Mouse (Mus musculus) right cerebral cortex, adult 18-20 months (tissue): ENCODE results near the gene Tmem221.

Experiments used
- DNase-seq: peaks from one replicate; pipeline ENCODE4 v3.0.0; 2022; ENCODE audit warnings: mixed read lengths

The Tmem221 gene

DNA sequence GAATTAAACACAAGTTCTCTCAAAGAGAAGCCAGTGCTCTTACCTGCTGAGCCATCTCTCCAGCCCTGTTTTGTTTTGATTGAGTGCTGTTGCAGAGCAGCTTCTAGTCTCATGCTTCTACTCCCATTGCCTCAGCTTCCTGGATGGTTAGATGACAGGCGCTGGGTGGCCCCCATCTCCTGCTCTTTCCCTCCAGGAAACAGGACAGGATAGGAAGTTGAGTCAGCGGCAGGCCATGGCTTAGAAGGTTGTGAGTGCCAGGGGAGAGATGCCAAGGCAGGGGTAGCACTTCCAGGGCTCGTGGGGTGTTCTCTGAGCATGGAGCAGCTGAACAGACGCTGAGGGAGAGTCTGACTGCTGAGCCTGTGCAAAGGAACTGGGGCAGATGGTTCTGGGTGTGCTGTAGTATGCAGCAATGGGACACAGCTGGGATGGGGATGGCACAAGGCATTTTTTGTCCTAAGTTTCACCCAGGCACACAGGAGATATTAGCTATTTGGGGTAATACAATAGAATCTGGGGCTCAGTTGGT lies 19.3 kb upstream of the Tmem221 start:
- no peak for DNase-seq

GRCm38 (mm10) chr8:71575020-71575419 lies 16.3 kb upstream of the Tmem221 start:
- DNase-seq = no peak

DNA sequence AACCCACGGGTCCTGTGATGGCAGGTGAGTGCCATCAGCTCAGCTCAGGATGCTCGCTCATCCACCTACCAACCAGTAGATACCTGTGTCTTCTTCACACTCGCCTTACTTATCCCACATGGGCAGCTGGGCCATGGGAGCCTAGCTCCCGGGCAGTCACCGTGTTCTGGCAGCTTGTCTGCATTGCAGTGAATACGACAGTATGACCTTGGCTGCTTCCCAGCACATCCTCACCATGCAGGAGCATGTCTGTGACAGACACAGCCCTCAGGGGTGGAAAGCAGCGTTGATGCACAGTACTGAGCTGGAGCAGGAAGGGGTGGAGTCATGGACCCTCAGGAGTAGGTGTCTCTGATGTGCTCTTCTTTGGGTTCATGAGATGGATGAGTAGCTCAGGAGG lies 15.8 kb upstream of the Tmem221 start:
- DNase-seq = no peak

DNA sequence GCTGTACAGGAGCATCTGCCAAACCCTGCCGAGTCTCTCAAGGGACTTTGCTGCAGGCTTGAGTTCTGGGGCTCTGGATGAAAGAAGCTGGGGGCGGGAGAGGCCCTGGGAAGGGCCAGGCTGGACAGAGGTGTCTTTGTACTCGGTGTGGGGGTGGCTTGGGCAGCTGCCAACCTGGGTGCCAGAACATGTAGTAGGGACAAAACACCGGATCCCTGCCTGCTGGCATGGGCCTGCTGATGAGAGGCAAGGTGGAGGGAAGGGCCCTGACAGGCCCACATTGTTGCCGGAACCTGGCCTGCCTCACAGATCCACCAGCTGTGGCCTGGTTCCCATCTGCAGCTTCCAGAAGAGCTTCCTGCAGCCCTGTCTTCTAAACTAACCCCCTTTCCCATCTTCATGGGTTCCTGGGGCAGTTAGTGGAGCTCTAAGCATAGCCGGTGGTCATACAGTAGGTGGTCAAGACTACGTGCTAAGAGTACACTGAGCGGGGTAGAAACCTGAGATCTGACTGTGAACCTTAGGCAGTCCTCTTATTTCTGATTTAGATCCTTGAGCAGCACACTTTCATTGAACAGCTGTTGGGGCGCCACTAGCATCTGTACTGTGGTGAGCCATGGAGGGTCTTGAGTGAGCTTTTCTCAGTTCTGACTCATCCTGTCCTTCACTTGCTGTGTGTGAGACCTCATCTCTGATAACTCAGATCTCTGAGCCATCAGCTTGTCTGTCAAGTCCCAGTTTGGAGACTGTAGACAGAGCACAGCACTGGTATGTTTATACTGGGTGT lies 14.4 kb upstream of the Tmem221 start:
- peak; percentile 89 for DNase-seq

- DNase-seq = no peak
Observed at GRCm38 (mm10) chr8:71572077-71572476, 13.4 kb upstream of the Tmem221 start.

DNA sequence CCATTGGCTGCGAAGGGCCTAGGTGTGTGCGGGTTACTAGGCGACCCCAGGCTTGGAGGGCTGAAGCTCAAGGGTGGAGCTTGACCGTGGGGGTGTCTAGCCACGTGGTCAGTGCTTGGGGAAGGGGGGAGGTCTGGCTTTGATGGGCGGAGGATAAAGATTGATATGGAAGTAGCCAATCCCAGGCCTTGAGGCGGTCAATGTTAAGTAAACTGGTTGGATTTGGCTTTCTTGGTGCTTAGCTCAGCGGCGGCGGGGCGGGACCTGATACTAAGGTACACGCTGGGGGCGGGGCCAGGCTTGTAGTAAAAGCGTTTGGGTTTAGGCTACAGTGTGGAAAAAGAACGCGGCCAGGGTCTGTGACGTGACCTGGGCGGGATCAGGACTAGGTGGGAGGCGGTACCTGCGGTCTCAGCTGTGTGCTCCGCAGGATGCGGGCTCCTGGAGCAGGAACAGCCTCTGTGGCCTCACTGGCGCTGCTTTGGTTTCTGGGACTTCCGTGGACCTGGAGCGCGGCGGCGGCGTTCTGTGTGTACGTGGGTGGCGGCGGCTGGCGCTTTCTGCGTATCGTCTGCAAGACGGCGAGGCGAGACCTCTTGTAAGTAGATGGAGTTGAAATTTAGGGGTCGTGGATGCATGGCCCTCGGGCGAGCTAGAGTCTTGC lies 11.8 kb upstream of the Tmem221 start:
- DNase-seq = peak; percentile 98

DNA sequence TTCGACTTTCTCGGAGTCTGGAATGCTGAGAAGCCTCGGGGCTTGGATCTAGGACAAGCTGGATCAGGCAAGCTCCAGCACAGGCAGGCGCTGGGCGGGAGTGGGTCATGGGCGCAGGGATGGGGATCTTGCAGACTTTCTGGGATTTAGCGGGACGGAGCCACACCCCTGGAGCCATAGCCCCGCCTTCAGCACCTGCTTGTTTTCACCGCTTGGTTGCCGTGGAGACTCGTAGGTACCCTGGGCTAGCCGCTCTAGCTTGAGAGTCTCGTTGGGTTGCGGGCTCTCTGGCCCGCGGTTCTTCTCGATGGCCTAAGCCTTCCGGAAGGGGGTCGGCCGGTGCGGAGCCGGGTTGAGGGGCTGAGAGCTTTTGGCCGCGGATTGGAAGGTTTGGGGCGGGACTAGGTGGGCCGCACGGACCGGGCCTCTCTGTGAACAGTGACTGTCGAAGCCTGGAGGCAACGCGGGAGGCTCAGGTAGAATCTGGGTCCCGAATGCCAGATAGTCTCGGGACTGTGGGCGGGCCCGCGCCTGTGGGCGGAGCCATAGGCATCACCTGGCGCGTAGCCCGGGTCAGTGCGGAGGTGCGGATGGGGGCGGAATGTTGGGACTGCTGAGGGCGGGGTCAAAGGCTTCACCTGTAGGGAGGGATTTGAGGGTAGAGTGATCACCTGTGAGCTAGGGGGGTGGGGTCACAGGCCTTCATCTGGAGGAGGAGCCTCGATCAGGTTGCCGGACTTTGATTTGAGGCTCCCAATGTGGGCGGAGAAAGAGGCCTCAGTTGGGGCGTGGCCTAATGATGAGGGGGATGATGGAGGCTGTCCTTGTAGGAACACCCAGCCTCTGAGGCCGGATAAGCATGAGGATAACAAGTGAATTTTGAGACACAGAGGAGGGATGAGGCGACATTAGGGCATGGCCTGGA lies 11.0 kb upstream of the Tmem221 start:
- peak; percentile 93 for DNase-seq

DNA sequence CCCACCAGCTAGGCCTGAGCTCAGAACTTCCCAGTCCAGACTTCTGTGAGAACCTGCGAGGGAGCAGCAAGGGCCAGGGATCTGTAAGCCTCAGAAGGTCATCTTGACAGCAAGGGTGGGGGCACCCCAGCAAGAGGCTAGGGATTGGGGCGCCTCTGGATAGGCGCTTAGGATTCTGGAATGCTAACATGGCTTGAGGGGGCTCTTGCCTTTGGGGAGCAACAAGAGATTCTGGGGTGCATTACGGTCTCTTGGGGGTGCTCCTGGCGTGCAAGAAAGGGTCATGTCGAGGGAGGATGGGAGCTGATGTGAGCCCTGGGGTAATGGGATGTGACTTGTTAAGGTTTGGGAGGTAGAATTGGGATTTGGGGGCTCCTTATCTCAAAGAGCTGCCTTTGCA lies 10.3 kb upstream of the Tmem221 start:
- no peak for DNase-seq

DNA sequence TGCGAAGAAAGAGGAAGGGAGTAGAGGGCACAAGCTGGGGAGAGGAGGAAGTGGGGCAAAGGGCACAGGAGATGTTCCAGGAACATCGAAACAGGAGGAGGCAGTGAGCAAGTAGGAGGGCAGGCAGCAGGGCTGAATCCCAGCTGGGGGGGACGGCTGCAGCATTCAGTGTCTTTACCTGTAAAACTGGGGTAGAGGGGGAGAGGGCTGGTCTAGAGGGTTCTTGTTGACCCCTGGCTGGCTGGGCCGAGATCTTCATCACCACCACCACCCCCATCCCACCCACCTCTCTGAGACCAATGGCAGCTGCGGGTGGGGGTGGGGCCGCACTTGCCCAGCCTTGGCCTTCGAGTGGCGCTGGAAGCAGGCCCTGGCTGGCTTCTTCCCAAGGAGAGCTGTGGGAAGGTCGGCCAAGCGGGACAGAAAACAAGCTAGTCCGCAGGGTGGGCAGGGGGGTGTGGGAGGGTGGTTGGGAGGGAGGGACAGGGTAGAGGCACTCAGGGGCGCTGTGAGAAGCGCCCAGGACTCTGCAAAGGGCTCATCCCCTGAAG lies 9.8 kb upstream of the Tmem221 start, which contains the start of gene Slc27a1:
Slc27a1 (plus strand) TSS at position 496 of the 551 bp plus-strand sequence.
- peak; percentile 78 for DNase-seq

DNA sequence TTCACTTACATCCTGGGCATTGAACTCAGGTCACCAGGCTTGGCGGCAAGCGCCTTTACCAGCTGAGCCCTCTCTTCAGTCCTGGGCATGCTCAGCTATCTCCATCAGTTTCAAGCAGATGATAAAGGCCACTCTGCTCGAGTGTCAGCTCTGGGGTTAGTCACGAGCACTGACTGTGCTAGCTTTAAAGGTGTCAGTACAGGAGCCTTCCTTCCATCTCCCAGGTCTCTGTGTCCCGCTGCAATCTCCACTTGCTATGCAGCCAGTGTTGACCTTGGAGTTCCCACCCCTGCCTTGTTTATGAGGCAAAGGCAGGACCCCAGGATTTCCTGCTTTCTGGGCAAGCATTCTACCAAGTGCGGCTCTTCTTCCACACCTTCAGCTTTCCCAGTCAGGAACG lies 8.9 kb upstream of the Tmem221 start:
- no peak for DNase-seq

- no peak for DNase-seq
Observed at GRCm38 (mm10) chr8:71566501-71566900, 7.8 kb upstream of the Tmem221 start, which contains the start of gene Nxnl1. Gene Nxnl1, minus strand, starts transcription at chr8:71566601.

DNA sequence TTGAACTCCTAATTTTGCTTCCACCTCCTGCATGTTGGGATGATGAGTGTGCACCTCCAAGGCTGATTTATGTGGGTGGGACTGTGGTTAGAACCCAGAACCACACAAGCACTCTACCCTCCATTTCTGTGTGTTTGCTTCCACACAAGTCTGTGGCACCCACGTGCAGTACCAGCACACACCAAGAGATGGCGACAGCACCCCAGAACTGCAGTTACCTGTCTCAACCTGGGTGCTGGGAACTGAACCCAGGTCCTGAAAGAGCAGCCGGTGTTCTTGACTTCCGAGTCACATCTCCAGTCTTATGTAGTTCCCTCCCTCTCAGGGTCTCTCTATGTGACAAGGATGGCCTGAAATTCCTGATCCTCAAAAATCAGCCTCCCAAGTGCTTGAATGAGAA lies 5.3 kb upstream of the Tmem221 start:
- no peak for DNase-seq

GRCm38 (mm10) chr8:71562751-71563150 lies 4.1 kb upstream of the Tmem221 start:
- DNase-seq = peak; percentile 69

DNA sequence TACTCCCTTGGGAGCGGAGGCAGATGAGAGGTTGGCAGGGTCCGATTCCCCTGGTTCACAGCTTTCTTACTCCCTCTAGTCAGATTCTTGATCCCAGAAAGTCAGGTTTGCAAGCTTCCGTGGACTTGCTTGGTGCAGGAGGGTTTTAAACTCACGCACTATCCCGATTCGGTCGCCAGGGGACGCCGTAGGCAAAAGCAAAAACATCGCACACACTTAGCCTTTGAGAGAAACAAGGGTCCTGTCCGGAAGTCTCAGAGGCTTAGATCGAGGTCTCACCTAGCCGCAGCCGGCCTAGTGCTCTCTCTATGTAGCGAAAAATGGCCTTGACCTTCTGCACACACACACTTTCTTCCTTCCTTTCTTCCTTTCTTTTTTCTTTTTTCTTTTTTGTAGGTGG lies 2.7 kb upstream of the Tmem221 start:
- DNase-seq = no peak

- DNase-seq = no peak
Observed at GRCm38 (mm10) chr8:71560765-71561164, 2.1 kb upstream of the Tmem221 start.

DNA sequence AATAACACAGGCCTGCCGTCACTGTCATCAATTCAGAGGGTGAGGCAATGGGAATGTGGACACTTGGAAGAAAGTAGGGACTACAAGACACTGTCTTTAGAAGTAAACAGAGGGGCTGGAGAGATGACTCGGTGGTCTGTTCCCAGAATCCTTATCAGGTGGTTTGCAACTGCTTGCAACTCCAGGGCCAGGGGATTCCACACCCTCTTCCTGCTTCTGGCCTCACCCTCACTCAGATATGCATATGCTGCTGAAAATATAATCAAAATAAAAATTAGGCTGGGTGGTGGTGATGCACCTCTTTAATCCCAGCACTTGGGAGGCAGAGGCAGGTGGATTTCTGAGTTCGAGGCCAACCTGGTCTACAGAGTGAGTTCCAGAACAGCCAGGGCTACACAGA lies 1.4 kb upstream of the Tmem221 start:
- no peak for DNase-seq

DNA sequence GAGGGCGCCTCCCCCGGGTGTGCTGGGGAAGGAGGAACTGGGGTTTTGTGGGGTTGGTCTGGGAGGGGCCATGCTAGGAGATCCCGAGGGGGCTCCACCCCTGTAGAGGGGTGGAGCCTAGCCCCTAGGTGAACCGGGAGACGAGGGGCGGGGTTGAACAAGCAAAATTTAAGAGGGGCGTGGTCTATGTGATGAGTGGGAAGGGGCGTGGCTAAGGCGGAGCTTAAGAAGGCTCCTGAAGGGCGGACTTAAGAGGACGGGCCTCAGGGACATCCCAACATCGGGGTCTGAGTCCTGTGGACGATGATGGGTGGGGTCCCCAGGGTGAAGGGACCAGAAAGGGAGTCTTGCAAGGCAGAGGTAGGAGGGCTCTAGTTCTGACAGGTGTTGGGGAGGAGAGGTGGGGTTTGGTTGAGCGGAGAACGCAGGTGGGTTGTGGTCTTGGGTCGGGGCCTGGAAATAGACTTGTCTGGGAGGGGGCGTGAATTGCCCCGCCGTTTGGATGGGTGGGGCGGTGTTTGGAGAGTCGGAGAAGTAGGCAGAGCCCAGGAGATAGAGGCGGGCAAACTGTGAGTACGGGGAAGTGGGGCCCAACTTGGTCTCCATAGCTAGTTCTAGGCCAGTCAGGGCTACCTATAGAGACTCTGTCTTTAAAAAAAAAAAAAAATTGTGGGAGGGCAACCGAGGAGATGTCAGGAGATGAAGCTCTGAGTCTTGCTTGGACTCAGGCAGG lies 453 bp upstream of the Tmem221 start:
- DNase-seq = no peak

GRCm38 (mm10) chr8:71554644-71555043 lies 4.0 kb downstream of the Tmem221 start:
- no peak for DNase-seq

GRCm38 (mm10) chr8:71554001-71554400 lies 4.7 kb downstream of the Tmem221 start:
- no peak for DNase-seq

DNA sequence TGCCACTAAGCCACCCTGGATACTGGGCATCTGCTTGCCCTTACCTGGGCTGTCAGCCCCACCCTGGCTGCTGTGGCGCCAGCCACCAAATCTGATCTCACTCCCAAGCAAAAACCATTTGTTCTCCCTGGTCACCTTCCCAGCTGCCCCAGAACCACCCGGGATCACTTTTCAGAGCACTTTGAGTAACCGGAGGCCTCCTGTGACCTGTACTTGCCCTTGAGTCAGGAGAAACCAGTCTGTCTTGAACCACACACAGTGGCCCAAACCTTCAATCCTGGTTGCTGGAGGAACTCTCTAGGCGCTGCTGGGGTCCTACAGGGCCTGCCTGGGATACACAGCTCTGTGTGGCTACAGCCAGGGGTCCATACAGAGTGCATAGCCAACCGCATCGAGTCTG lies 5.9 kb downstream of the Tmem221 start:
- no peak for DNase-seq

GRCm38 (mm10) chr8:71550754-71551153 lies 7.9 kb downstream of the Tmem221 start:
- DNase-seq = no peak

DNA sequence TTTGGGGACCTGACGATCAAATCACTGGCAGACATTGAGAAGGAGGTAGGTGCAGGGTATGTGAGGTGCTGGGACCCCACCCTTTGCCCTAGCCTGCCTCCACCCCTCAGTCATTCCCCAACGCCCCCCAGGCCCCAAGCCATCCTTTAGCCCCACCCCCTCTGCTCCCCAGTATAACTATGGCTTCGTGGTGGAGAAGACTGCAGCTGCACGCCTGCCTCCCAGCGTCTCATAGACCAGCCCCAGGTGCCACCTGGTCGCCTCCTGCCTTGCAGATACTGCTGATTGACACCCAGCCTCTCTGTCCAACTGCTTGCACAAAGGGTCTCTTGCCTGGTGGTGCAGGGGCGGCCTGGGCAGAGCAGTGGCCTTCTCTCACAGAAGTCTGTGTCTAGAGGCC lies 11.1 kb downstream of the Tmem221 start:
- no peak for DNase-seq
